Mouse (Mus musculus) limb, embryonic 14.5 days (tissue): ENCODE data around the gene Lsg1. TPM values are rescaled to one million over a fixed set of nuclear protein-coding genes. Genes with fewer than 3 reads are reported as not detected.
A peak's percentile ranks its signal among the peaks of the same experiment; 100 is the strongest.

Source experiments
- ATAC-seq: fragments of 200-750 bp; cut with Nextera tagmentation; 2 replicates; pipeline ENCODE4 v1.8.0; 2017; ENCODE audit warnings: low read depth, moderate number of reproducible peaks, moderate TSS enrichment; ENCODE audit not compliant: low FRiP score
- DNase-seq: peaks from one replicate; pipeline ENCODE4 v3.0.0-alpha.2; 2015; ENCODE audit warnings: low spot score
- H3K27ac ChIP-seq: fragments of 300-500 bp; sonication (generic); replicated peaks from 2 replicates; pipeline ENCODE4 v1.5.1; 2014; ENCODE audit warnings: low read depth, mild to moderate bottlenecking, low read length, moderate library complexity, mixed read lengths
- H3K27me3 ChIP-seq: fragments of 300-500 bp; sonication (generic); 2 replicates; pipeline ENCODE4 v1.6.1; 2014; ENCODE audit warnings: low read length, mixed read lengths; ENCODE audit not compliant: control insufficient read depth, insufficient read depth
- H3K36me3 ChIP-seq: fragments of 300-500 bp; sonication (generic); 2 replicates; pipeline ENCODE4 v1.6.1; 2014; ENCODE audit warnings: mild to moderate bottlenecking, low read length, moderate library complexity, mixed read lengths; ENCODE audit not compliant: control insufficient read depth, insufficient read depth
- H3K4me1 ChIP-seq: fragments of 300-500 bp; sonication (generic); 2 replicates; pipeline ENCODE4 v1.6.1; 2014; ENCODE audit warnings: antibody characterized with exemption, low read length, mixed read lengths; ENCODE audit not compliant: control insufficient read depth, insufficient read depth
- H3K4me2 ChIP-seq: fragments of 300-500 bp; sonication (generic); replicated peaks from 2 replicates; pipeline ENCODE4 v1.6.1; 2014; ENCODE audit warnings: low read depth, mild to moderate bottlenecking, low read length, moderate library complexity; ENCODE audit not compliant: severe bottlenecking
- H3K4me3 ChIP-seq: fragments of 300-500 bp; sonication (generic); replicated peaks from 2 replicates; pipeline ENCODE4 v1.5.1; 2014; ENCODE audit warnings: low read length
- H3K9ac ChIP-seq: fragments of 300-500 bp; sonication (generic); 2 replicates; pipeline ENCODE4 v1.6.1; 2014; ENCODE audit warnings: mild to moderate bottlenecking, low read depth, low read length, moderate library complexity; ENCODE audit not compliant: severe bottlenecking
- H3K9me3 ChIP-seq: fragments of 300-500 bp; sonication (generic); 2 replicates; pipeline ENCODE4 v1.6.1; 2016; ENCODE audit warnings: low read length; ENCODE audit not compliant: control insufficient read depth
- POLR2A ChIP-seq: fragments of 200-500 bp; IDR thresholded peaks from 2 replicates; pipeline ENCODE4 v1.8.0; 2012; ENCODE audit warnings: inconsistent platforms, mild to moderate bottlenecking, moderate library complexity, borderline replicate concordance; ENCODE audit not compliant: insufficient read depth, insufficient read length; ENCODE audit errors: extremely low read depth
- WGBS: fragments of 180-500 bp; shearing (Covaris S2); extraction: QIAGEN DNeasy Blood & Tissue Kit; methylation state at CpG from one replicate; pipeline ENCODE4 v1.1.7; 2014; 5-methylcytosine and 5-hydroxymethylcytosine counted together
- polyA plus RNA-seq, 2 experiments: library from polyadenylated mRNA; depleted of rRNA in 1 of 2; stranded (reverse) in 1 of 2; unstranded in 1 of 2; fragments of >200 nt; fragmentation: Nextera tagmentation in 1 of 2; extraction: Ambion mirVana in 1 of 2; gene quantifications; 2 replicates each; pipeline versions ENCODE4 v1.2.1 to v1.2.3; 2012 to 2014

The Lsg1 gene
- polyA plus RNA-seq, 2 experiments: 36.3 to 64.2 TPM

- no peak overlapping the region for H3K4me3 ChIP-seq
- H3K27ac ChIP-seq: peak overlapping the region; percentile 26; the same call in 1 of the 2 replicates
- no peak for ATAC-seq
- H3K27me3 ChIP-seq: peaks cover 15% of the 10 kb centered on the region
- H3K4me1 ChIP-seq: peaks cover 36% of the 10 kb centered on the region
- peak overlapping the region; percentile 84; the same call in 1 of the 2 replicates for H3K4me2 ChIP-seq
- no peak for DNase-seq
- H3K9ac ChIP-seq: no peak overlapping the region
- no peaks in the 10 kb centered on the region for H3K36me3 ChIP-seq
- TF ChIP-seq POLR2A: no peak
- H3K9me3 ChIP-seq: no peaks in the 10 kb centered on the region
- WGBS: 23% methylated on average over 18 of the region's 18 CpGs
Measured at GRCm38 (mm10) chr16:30602684-30603530, 15.5 kb upstream of the Lsg1 start.

DNA sequence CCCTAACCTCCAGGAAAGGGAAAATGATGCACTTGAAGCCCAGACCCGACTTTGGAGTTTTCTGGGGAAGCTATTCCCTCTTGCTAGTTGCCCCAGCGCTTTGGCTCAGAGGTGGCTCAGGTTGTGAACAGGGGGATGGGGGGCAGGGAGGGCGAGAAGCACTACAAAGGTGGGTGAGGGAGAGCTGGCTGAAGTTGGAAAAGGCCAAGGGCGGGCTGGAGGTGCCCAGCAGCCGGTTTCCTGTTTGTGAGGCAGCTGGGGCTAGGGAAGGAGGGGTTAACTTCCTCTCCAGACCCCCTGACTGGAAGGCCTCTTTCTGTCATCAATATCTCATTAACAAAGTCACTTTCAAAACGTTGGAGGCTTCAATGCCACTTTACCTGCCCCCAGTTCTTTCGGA lies 14.6 kb upstream of the Lsg1 start:
- H3K4me3 ChIP-seq: peak overlapping the region; percentile 62
- DNase-seq: no peak

GRCm38 (mm10) chr16:30601046-30601832 lies 13.8 kb upstream of the Lsg1 start:
- peak overlapping the region; percentile 84 for H3K4me2 ChIP-seq
- H3K4me1 ChIP-seq: peaks cover 36% of the 10 kb centered on the region
- no peak for ATAC-seq
- H3K36me3 ChIP-seq: no peaks in the 10 kb centered on the region
- H3K9me3 ChIP-seq: no peaks in the 10 kb centered on the region
- peaks cover 19% of the 10 kb centered on the region for H3K27me3 ChIP-seq
- no peak overlapping the region for H3K27ac ChIP-seq
- no peak for TF ChIP-seq POLR2A
- H3K9ac ChIP-seq: peak overlapping the region; percentile 62
- peak overlapping the region; percentile 62 for H3K4me3 ChIP-seq
- peak; percentile 34 for DNase-seq
- WGBS: 8% methylated on average over 39 of the region's 42 CpGs

More for the DNA sequence above, 14.6 kb upstream of the Lsg1 start:
- WGBS: 17% methylated on average over 7 of the region's 7 CpGs
- Histone ChIP-seq H3K36me3 (no peaks in the 10 kb centered on the region), H3K9ac (peak overlapping the region; percentile 36), H3K4me2 (peak overlapping the region; percentile 84), H3K27ac (no peak overlapping the region), H3K9me3 (no peaks in the 10 kb centered on the region), H3K4me1 (peaks cover 36% of the 10 kb centered on the region), H3K27me3 (peaks cover 15% of the 10 kb centered on the region)
- TF ChIP-seq POLR2A: no peak
- no peak for ATAC-seq

DNA sequence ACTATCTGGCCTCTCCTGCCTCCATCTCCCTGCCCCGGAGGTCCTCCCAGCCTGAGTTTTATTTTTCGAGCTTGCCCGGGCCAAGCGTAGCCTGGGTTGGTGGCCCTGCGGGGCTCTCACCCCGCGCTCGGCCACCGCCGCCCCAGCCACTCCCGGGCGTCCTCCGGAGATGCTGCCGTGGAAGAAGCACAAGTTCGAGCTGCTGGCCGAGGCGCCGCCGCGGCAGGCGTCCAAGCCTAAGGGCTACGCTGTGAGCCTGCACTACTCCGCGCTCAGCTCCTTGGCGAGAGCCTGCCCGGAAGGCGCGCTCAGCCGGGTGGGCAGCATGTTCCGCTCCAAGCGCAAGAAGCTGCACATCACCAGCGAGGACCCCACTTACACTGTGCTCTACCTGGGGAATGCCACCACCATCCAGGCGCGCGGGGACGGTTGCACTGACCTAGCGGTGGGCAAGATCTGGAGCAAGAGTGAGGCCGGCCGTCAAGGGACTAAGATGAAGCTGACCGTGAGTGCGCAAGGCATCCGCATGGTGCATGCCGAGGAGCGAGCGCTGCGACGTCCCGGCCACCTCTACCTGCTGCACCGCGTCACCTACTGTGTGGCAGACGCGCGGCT lies 13.1 kb upstream of the Lsg1 start:
- peaks cover 23% of the 10 kb centered on the region for H3K27me3 ChIP-seq
- H3K4me2 ChIP-seq: peak overlapping the region; percentile 84
- DNase-seq (peak; percentile 14), ATAC-seq (no peak)
- H3K9me3 ChIP-seq: no peaks in the 10 kb centered on the region
- H3K27ac ChIP-seq: no peak overlapping the region
- peak overlapping the region; percentile 62 for H3K9ac ChIP-seq
- TF ChIP-seq POLR2A: no peak
- WGBS: under 1% methylated on average over 52 of the region's 53 CpGs
- H3K4me1 ChIP-seq: peaks cover 36% of the 10 kb centered on the region
- H3K36me3 ChIP-seq: no peaks in the 10 kb centered on the region
- H3K4me3 ChIP-seq: peak overlapping the region; percentile 62
